Mouse (Mus musculus) hindbrain, embryonic 14.5 days (tissue): ENCODE results near the gene Gm9918. TPM values are rescaled to one million over a fixed set of nuclear protein-coding genes. Genes with fewer than 3 reads are reported as not detected.
"Not testable (repeated sequence)": the region's sequence is repeated elsewhere in the genome, so short reads cannot be mapped to it uniquely, and the experiment has no call there.

Source experiments
- ATAC-seq: fragments of 200-750 bp; cut with Nextera tagmentation; 2 replicates; pipeline ENCODE4 v1.8.0; 2017; ENCODE audit warnings: moderate number of reproducible peaks, mild to moderate bottlenecking, moderate TSS enrichment, moderate library complexity; ENCODE audit not compliant: low FRiP score
- DNase-seq: peaks from one replicate; pipeline ENCODE4 v3.0.0-alpha.2; 2015; ENCODE audit warnings: low spot score
- H3K27ac ChIP-seq: fragments of 300-500 bp; sonication (generic); 2 replicates; pipeline ENCODE4 v1.5.1; 2014; ENCODE audit warnings: mild to moderate bottlenecking, moderate library complexity
- H3K27me3 ChIP-seq: fragments of 300-500 bp; sonication (generic); 2 replicates; pipeline ENCODE4 v1.6.1; 2014; ENCODE audit warnings: mild to moderate bottlenecking, low read length, mixed read lengths; ENCODE audit not compliant: control insufficient read depth, insufficient read depth
- H3K36me3 ChIP-seq: fragments of 300-500 bp; sonication (generic); replicated peaks from 2 replicates; pipeline ENCODE4 v1.6.1; 2014; ENCODE audit not compliant: control insufficient read depth, insufficient read depth
- H3K4me1 ChIP-seq: fragments of 300-500 bp; sonication (generic); replicated peaks from 2 replicates; pipeline ENCODE4 v1.6.1; 2014; ENCODE audit warnings: antibody characterized with exemption, low read length, mixed read lengths; ENCODE audit not compliant: control insufficient read depth, insufficient read depth
- H3K4me2 ChIP-seq: fragments of 300-500 bp; sonication (generic); replicated peaks from 2 replicates; pipeline ENCODE4 v1.6.1; 2014; ENCODE audit warnings: mild to moderate bottlenecking, moderate library complexity
- H3K4me3 ChIP-seq: fragments of 300-500 bp; sonication (generic); replicated peaks from 2 replicates; pipeline ENCODE4 v1.5.1; 2014; ENCODE audit warnings: mild to moderate bottlenecking, low read length
- H3K9ac ChIP-seq: fragments of 300-500 bp; sonication (generic); 2 replicates; pipeline ENCODE4 v1.6.1; 2014
- H3K9me3 ChIP-seq: fragments of 300-500 bp; sonication (generic); 2 replicates; pipeline ENCODE4 v1.6.1; 2016; ENCODE audit warnings: low read length; ENCODE audit not compliant: control insufficient read depth
- WGBS: fragments of 180-500 bp; shearing (Covaris S2); extraction: QIAGEN DNeasy Blood & Tissue Kit; methylation state at CpG from one replicate; pipeline ENCODE4 v1.1.7; 2014; 5-methylcytosine and 5-hydroxymethylcytosine counted together
- polyA plus RNA-seq: library from polyadenylated mRNA; unstranded; fragments of >200 nt; fragmentation: Nextera tagmentation; extraction: Ambion mirVana; gene quantifications from 2 replicates; pipeline ENCODE4 v1.2.1, GENCODE M21; 2014

Gm9918 gene
- not detected in 2 replicates for polyA plus RNA-seq

DNA sequence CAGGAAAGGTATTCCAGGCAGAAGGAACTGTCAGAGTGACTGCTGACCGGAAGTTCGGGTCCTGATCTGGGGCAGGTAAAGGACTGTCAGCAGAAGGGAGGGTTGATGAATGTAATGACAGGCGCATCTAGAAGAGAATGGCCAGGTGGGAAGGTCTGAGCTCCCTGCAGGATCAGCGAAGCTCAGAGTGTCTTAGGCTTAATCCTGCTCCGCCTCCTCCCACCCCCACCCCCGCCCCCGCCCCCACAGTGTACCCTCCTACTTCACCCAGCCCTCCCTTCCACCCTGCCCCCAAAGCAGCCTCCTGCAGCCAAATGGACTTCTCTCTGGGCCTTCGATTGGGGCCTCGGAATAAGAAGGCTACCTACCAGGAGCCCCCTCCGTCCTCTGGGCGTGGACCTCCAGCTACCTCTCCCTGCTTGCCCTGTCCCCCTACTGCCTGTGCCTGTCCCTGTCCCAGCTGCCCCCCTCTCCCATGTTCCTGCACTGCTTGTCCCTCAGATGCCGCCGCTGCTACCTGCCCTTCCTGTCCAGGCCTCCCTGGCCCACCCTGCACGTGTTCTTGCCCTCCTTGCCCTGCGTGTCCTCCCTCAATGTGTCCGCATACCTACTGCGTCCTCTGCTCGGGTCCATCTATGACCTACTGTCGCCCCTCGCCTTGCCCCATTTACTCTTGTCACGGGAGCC lies at the start of gene Gm9918:
Gm9918 (plus strand) TSS at position 290 of the 687 bp plus-strand sequence.
- Histone ChIP-seq H3K4me3 (no peak within 1 kb of the TSS), H3K4me1 (no peaks in the 10 kb centered on the region), H3K9me3 (no peaks in the 10 kb centered on the region), H3K4me2 (peak within 1 kb of the TSS; percentile 28), H3K36me3 (no peaks in the 10 kb centered on the region), H3K9ac (no peak within 1 kb of the TSS), H3K27ac (no peak within 1 kb of the TSS), H3K27me3 (peaks cover 19% of the 10 kb centered on the region)
- WGBS: 9% methylated on average over 21 of the region's 21 CpGs
- DNase-seq: no peak
- no peak for ATAC-seq

DNA sequence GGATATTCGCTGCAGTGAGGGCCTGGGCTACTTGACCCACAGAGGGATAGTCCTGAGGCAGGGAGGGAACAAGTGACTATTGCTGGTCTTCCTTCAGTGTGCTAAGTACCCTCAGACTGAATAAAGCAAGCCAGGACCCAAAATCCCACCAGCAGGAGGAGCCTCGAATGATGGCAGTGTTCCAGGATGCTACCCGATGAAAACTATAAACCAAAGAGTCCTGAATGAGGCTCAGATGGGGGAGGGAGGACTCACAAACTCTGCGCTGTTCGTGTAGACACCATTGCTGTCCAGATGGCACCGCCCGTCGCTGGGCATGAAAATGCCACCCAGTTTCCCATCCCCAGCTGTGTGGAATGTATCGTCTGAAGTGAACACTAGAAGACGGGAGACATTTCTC lies 48.0 kb upstream of the Gm9918 start:
- Histone ChIP-seq H3K9ac (no peak overlapping the region), H3K4me1 (no peaks in the 10 kb centered on the region), H3K4me3 (no peak overlapping the region), H3K36me3 (no peaks in the 10 kb centered on the region), H3K9me3 (no peaks in the 10 kb centered on the region), H3K27me3 (peaks cover 24% of the 10 kb centered on the region), H3K27ac (no peak overlapping the region), H3K4me2 (no peak overlapping the region)
- ATAC-seq (no peak), DNase-seq (no peak)
- WGBS: 61% methylated on average over 10 of the region's 10 CpGs

DNA sequence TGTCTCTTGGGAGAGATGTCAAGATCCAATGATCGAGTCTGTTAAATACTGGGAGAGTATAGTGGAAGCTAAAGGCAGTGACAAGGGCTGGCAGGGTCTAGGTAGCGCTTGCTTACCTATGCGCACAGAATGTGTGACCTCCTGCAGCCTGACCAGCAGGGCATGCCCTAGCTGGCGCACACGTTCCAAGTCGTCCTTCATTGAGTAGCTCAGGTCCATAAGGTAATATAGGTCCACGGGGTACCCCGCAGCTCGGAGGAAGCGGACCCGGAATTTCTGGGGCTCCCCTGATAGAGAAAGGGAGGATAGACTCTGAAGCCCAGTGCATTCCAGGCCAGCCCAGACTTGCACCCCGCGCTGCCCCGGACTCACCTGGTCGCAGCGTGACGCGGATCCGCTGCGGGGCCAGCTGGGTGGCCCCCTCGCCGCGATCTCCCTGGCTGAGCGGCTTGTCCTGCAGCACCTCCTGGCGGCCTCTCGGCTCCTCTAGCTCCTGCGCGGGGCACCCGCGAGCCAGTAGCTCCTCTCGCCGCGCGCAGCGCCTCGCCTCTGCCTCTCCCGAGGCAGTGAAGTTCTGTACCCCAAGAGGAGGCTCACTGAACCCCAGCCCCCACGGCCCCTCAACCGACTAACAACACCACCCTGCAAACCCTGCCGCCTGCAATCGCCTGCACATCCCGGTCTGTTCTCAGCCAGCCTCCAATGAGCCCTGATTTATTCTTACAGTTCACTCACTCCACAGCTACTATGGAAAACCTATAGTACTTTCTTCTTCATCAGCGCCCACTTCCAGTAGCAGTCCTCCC lies 46.0 kb upstream of the Gm9918 start:
- Histone ChIP-seq H3K4me2 (peak overlapping the region; percentile 66), H3K9me3 (no peaks in the 10 kb centered on the region), H3K9ac (peak overlapping the region; percentile 39; the same call in 1 of the 2 replicates), H3K27me3 (peaks cover 24% of the 10 kb centered on the region), H3K27ac (no peak overlapping the region), H3K4me3 (peak overlapping the region; percentile 33), H3K36me3 (no peaks in the 10 kb centered on the region), H3K4me1 (no peaks in the 10 kb centered on the region)
- WGBS: 5% methylated on average over 42 of the region's 43 CpGs
- ATAC-seq (peak; percentile 83), DNase-seq (peak; percentile 77)

DNA sequence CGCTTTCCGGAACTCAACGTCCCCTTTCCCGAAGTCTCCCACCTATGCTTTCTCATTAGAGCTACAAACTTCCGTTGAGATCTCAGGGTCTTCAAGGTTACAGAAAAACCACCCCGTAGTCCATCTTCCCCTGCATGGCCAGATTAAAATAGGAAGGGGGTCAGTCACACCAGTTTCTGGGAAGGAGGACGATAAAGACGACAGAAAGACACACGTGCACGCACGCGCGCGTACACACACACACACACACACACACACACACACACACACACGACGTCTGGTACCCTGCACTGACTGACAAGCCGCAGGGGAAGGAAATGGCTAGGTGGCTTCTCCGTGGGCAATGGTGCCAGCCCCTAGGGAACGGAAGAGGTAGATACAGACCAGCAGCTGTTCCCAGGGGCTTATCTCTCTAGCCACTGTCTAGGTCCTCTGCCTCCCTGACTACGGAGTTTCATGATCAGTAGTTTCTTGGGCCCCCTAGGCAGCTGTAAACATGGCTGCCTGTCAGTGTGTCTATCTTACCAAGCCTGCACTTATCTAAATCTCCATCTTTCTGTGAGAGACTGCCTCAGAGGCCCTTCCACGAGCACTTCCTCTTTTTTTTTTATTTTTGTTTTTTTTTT lies 45.3 kb upstream of the Gm9918 start:
- DNase-seq (no peak), ATAC-seq (no peak)
- Histone ChIP-seq H3K4me2 (peak overlapping the region; percentile 66), H3K27ac (no peak overlapping the region), H3K36me3 (no peaks in the 10 kb centered on the region), H3K4me3 (peak overlapping the region; percentile 33), H3K4me1 (no peaks in the 10 kb centered on the region), H3K9me3 (no peaks in the 10 kb centered on the region), H3K9ac (0 out of 2 replicates have a peak overlapping the region, but pooled peaks have one; percentile 39), H3K27me3 (peaks cover 24% of the 10 kb centered on the region)
- WGBS: 24% methylated on average over 20 of the region's 21 CpGs

DNA sequence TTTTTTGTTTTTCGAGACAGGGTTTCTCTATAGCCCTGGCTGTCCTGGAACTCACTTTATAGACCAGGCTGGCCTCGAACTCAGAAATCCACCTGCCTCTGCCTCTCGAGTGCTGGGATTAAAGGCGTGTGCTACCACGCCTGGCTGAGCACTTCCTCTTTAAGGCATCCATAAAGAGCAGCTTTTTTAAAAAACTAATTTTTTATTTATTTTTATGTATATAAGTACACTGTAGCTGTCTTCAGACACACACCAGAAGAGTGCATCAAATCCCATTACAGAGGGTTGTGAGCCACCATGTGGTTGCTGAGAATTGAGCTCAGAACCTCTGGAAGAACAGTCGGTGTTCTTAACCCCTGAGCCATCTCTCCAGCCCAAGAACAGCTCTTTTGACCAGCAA lies 44.7 kb upstream of the Gm9918 start:
- not testable (repeated sequence) for H3K36me3 ChIP-seq, H3K27ac ChIP-seq, H3K4me3 ChIP-seq, H3K9ac ChIP-seq, H3K9me3 ChIP-seq, DNase-seq, H3K4me1 ChIP-seq, H3K4me2 ChIP-seq, ATAC-seq
- 71% methylated on average over 6 of the region's 6 CpGs for WGBS
- H3K27me3 ChIP-seq: peaks cover 24% of the 10 kb centered on the region

DNA sequence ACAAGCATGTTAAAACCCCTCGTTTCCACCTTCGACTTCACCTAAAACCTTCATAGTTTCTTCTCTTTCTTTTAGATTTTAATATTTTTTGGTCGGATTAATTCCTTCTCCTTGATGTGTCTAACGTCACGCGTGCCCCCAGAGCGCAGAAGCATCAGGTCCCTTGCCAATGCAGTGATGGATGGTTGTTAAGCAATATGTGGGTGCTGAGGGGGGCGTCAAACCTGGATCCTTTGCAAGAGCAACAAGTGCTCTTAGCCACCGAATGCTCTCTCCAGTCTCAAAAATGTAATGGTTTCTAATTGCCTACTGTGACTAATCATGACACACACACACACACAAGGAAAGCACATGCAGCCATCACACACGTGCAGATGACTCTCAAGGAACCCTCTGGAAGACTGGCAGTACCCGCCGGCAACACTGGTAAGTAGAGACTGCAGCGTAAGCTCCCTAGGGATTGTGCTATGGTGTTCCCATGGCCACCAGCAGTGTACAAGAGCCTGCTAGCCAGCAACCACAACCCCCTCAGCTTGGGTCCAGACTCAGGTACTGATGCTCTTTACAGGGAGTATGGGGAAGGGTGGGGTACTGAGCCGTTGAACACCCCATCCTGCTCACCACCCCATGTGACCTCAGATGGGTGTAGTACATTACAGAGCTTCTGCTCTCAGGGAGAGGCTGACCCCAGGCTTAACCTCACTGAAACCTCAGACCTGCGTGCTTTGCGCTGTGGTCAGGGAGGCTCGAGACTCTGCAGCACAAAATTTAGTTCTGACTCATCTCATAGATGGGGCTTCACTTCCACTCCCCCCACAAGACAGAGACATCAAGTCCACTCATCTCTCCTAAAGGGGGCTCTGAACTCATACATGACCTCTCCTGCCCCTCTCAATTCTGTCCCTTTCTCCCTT lies 39.7 kb upstream of the Gm9918 start:
- Histone ChIP-seq H3K27ac (no peak overlapping the region), H3K4me3 (no peak overlapping the region), H3K36me3 (no peaks in the 10 kb centered on the region), H3K9ac (no peak overlapping the region), H3K9me3 (no peaks in the 10 kb centered on the region), H3K27me3 (no peaks in the 10 kb centered on the region), H3K4me2 (no peak overlapping the region), H3K4me1 (no peaks in the 10 kb centered on the region)
- ATAC-seq: no peak
- no peak for DNase-seq
- WGBS: 82% methylated on average over 17 of the region's 17 CpGs

DNA sequence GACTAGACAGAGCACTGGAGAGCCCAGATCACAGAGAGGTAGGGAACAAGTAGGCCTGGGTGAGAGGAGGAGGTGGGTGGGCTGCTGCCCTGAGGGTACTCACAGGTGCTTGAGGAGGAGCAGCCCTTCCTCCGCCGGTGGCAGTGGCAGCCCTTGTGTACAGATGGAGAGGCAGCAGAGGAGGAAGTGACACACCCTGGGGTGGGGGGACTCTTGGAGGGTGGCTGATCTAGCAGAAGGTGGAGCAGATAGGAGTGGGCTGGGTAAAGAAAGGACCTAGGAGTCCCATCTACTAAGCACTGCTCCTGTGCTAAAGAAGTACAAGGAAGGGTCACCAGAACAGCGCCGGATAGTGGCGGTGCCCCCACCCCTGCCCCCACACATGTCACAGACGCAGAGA lies 38.6 kb upstream of the Gm9918 start, which contains the start of gene Itgb7:
Itgb7 (minus strand) TSS at position 197 of the 400 bp plus-strand sequence.
- H3K27ac ChIP-seq: no peak within 1 kb of the TSS
- ATAC-seq: 0 out of 2 replicates have a peak, but pooled peaks have one; percentile 24
- no peaks in the 10 kb centered on the region for H3K4me1 ChIP-seq
- H3K36me3 ChIP-seq: no peaks in the 10 kb centered on the region
- no peak for DNase-seq
- H3K27me3 ChIP-seq: no peaks in the 10 kb centered on the region
- no peaks in the 10 kb centered on the region for H3K9me3 ChIP-seq
- no peak within 1 kb of the TSS for H3K4me3 ChIP-seq
- 58% methylated on average over 6 of the region's 6 CpGs for WGBS
- H3K4me2 ChIP-seq: no peak within 1 kb of the TSS
- H3K9ac ChIP-seq: no peak within 1 kb of the TSS

DNA sequence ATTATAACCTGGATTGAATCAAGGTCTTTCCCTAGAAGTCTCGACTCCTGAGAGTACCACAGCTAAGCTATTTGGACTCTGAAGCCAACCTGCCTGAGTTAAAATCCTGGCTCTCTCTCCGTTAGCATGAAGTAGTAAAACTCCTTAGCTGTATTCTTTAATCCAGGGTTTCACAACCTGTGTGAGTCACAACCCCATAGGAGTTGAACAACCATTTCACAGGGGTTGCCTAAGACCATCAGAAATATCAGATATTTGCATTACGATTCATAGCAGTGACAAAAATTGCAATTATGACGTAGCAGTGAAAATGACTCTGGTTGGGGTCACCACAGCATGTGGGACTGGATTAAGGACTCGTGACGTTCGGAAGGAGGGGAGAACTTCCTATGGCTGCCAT lies 37.6 kb upstream of the Gm9918 start:
- Histone ChIP-seq H3K4me2 (no peak overlapping the region), H3K27ac (no peak overlapping the region), H3K9me3 (no peaks in the 10 kb centered on the region), H3K9ac (no peak overlapping the region), H3K4me3 (no peak overlapping the region), H3K4me1 (no peaks in the 10 kb centered on the region), H3K27me3 (no peaks in the 10 kb centered on the region), H3K36me3 (no peaks in the 10 kb centered on the region)
- 86% methylated on average over 7 of the region's 7 CpGs for WGBS
- ATAC-seq (no peak), DNase-seq (no peak)
